Mouse (Mus musculus): ENCODE data around the gene Ints14. TPM values are rescaled to one million over a fixed set of nuclear protein-coding genes. Genes with fewer than 3 reads are reported as not detected.
"Not testable (repeated sequence)": the region's sequence is repeated elsewhere in the genome, so short reads cannot be mapped to it uniquely, and the experiment has no call there.

Ints14 gene
- polyA plus RNA-seq, 1 experiment from 2014 or later, result 49.2 TPM

DNA sequence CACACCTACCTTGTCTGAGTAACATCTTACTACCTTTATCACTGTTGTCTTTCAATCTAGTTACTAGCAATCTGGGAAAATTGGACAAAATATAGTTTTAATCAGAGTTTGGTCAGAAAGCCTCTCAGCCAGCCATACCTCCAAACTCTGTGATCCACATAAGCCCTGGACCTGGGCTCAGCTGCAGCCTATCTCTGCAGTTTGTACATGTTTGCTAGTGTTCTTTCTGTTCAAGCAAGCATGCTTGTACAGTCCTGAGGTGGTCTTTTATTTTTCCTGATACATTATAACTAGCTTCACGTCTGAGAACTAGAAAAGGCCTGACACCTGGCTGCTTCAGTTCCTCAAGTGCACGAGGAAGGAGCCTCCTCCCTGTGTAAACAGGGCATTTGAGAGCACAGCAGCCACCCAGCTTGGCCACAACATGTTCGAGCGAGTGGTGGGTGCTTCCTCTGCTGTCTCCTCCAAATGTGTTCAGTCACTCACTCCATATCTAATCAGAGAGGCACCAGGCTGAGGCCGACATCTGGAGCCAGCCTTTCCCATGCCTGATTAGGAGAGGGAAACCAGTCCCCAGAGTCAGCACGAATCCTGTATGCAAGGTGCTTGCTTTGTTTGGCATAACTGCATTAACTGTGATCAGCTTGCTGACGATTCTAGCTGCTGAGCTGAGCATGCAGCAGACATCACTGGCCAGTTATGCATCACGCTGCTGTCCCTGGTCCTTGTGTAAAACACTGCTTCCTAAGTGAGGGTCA, 24.5 kb downstream of the Ints14 start:
- 57% methylated on average over 8 of the region's 8 CpGs for WGBS
- Histone ChIP-seq H3K27ac (ENCODE audit: low read length) (no peak overlapping the region), H3K4me3 (ENCODE audit: low read length) (no peak overlapping the region), H3K9me3 (ENCODE audit: control insufficient read depth, low read length) (no peaks in the 10 kb centered on the region), H3K27me3 (replicated peaks; ENCODE audit: control insufficient read depth, insufficient read depth, low read length) (no peaks in the 10 kb centered on the region), H3K4me1 (ENCODE audit: control insufficient read depth, insufficient read depth, low read length) (no peaks in the 10 kb centered on the region), H3K36me3 (ENCODE audit: control insufficient read depth, insufficient read depth, low read length) (peaks cover 16% of the 10 kb centered on the region), H3K4me2 (ENCODE audit: low read depth, low read length) (no peak overlapping the region), H3K9ac (ENCODE audit: low read depth, low read length) (no peak overlapping the region)
- no peak for ATAC-seq

DNA sequence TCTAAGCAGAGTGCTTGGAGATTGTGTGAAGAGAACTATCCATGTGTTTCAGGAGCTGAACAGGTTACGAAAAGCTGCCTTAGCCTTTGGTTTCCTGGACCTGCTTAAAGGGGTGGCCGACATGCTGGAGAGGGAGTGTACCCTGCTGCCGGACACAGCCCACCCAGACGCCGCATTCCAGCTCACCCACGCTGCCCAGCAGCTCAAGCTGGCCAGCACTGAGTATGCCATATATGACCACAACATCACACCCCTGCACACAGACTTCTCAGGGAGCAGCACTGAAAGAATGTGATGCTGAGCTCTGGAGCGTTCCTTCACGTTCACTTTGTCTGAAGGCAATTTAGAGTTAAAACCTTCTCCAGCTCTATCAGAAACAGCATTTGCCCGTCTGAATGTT, 25.1 kb downstream of the Ints14 start:
- H3K27ac ChIP-seq (ENCODE audit: low read length), result no peak overlapping the region
- no peak overlapping the region for H3K4me2 ChIP-seq (ENCODE audit: low read depth, low read length)
- peaks cover 15% of the 10 kb centered on the region for H3K36me3 ChIP-seq (ENCODE audit: control insufficient read depth, insufficient read depth, low read length)
- no peak overlapping the region for H3K9ac ChIP-seq (ENCODE audit: low read depth, low read length)
- no peak for ATAC-seq
- H3K4me1 ChIP-seq (ENCODE audit: control insufficient read depth, insufficient read depth, low read length), result no peaks in the 10 kb centered on the region
- H3K4me3 ChIP-seq (ENCODE audit: low read length), result no peak overlapping the region
- WGBS, result 83% methylated on average over 9 of the region's 9 CpGs
- H3K9me3 ChIP-seq (ENCODE audit: control insufficient read depth, low read length), result no peaks in the 10 kb centered on the region
- no peaks in the 10 kb centered on the region for H3K27me3 ChIP-seq (replicated peaks; ENCODE audit: control insufficient read depth, insufficient read depth, low read length)

DNA sequence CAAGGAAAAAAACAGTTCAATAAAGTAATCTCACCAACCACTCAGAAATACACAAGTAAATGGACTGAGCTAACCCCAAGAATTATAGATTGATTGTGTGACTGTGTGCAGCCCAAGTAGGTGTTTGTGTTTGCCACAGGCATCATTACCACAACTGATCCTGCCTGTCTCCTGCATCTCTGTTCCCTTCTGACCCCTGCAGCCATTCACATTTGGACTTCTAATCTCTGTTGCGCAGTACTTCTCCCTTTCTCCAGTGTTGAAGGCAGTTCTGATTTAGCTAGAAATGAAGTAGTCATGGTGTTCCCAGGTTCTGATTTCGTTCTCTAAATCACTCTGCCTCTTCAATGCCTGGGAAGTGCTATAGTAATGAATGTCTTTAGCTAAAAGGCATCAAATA, 26.9 kb downstream of the Ints14 start:
- peaks cover 13% of the 10 kb centered on the region for H3K36me3 ChIP-seq (ENCODE audit: control insufficient read depth, insufficient read depth, low read length)
- H3K27ac ChIP-seq (ENCODE audit: low read length), result no peak overlapping the region
- ATAC-seq, result no peak
- no peaks in the 10 kb centered on the region for H3K4me1 ChIP-seq (ENCODE audit: control insufficient read depth, insufficient read depth, low read length)
- H3K9ac ChIP-seq (ENCODE audit: low read depth, low read length), result no peak overlapping the region
- WGBS, result 91% methylated on average over 2 of the region's 2 CpGs
- no peaks in the 10 kb centered on the region for H3K9me3 ChIP-seq (ENCODE audit: control insufficient read depth, low read length)
- H3K27me3 ChIP-seq (replicated peaks; ENCODE audit: control insufficient read depth, insufficient read depth, low read length), result no peaks in the 10 kb centered on the region
- H3K4me2 ChIP-seq (ENCODE audit: low read depth, low read length), result no peak overlapping the region
- no peak overlapping the region for H3K4me3 ChIP-seq (ENCODE audit: low read length)

- H3K27ac ChIP-seq (ENCODE audit: low read length), result no peak overlapping the region
- no peak overlapping the region for H3K4me3 ChIP-seq (ENCODE audit: low read length)
- H3K36me3 ChIP-seq (ENCODE audit: control insufficient read depth, insufficient read depth, low read length), result peaks cover 13% of the 10 kb centered on the region
- H3K9me3 ChIP-seq (ENCODE audit: control insufficient read depth, low read length), result no peaks in the 10 kb centered on the region
- 64% methylated on average over 6 of the region's 6 CpGs for WGBS
- ATAC-seq, result peak; percentile 84
- H3K4me1 ChIP-seq (ENCODE audit: control insufficient read depth, insufficient read depth, low read length), result no peaks in the 10 kb centered on the region
- H3K9ac ChIP-seq (ENCODE audit: low read depth, low read length), result no peak overlapping the region
- no peak overlapping the region for H3K4me2 ChIP-seq (ENCODE audit: low read depth, low read length)
- H3K27me3 ChIP-seq (replicated peaks; ENCODE audit: control insufficient read depth, insufficient read depth, low read length), result no peaks in the 10 kb centered on the region
Observed at GRCm38 (mm10) chr9:64988443-64988842, 27.7 kb downstream of the Ints14 start.

DNA sequence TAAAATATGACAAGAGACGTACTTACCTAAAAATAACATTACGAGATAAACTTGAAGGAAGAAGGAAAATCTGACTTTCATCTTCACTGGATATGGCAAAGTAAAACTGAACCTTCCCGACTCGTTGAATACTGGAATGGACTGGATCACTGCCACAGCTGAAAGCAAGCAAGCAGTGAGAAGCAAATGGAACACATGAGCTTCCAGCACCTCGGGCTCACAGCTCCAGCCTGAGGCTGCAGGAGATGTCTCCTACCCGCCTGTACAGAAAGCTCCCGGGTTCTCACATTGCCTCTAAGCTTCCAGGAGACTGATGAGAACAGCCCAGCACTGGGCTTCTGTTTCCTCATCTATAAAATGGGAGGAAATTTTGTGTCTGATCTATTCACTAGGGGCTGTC, 29.6 kb downstream of the Ints14 start:
- Histone ChIP-seq H3K9me3 (ENCODE audit: control insufficient read depth, low read length) (no peaks in the 10 kb centered on the region), H3K9ac (ENCODE audit: low read depth, low read length) (no peak overlapping the region), H3K4me1 (ENCODE audit: control insufficient read depth, insufficient read depth, low read length) (no peaks in the 10 kb centered on the region), H3K36me3 (ENCODE audit: control insufficient read depth, insufficient read depth, low read length) (peaks cover 9% of the 10 kb centered on the region), H3K27me3 (replicated peaks; ENCODE audit: control insufficient read depth, insufficient read depth, low read length) (no peaks in the 10 kb centered on the region), H3K4me2 (ENCODE audit: low read depth, low read length) (no peak overlapping the region), H3K27ac (ENCODE audit: low read length) (no peak overlapping the region), H3K4me3 (ENCODE audit: low read length) (no peak overlapping the region)
- ATAC-seq, result no peak
- WGBS, result 87% methylated on average over 7 of the region's 7 CpGs

DNA sequence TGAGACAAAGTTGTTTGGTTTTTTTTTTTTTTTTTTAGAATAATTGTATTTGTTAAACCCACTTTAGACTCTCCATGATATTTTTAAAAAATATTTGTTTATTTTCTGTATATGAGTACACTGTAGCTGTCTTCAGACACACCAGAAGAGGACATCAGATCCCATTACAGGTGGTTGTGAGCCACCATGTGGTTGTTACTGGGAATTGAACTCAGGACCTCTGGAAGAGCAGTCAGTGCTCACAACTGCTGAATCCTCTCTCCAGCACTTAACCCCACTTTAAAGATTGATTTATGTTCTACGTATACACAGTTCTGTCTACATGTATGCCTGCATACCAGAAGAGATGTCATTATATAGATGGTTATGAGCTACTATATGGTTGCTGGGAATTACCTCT, 34.8 kb downstream of the Ints14 start:
- H3K27me3 ChIP-seq (replicated peaks; ENCODE audit: control insufficient read depth, insufficient read depth, low read length); H3K9me3 ChIP-seq (ENCODE audit: control insufficient read depth, low read length); H3K9ac ChIP-seq (ENCODE audit: low read depth, low read length); H3K27ac ChIP-seq (ENCODE audit: low read length); H3K4me1 ChIP-seq (ENCODE audit: control insufficient read depth, insufficient read depth, low read length); H3K36me3 ChIP-seq (ENCODE audit: control insufficient read depth, insufficient read depth, low read length); ATAC-seq; H3K4me2 ChIP-seq (ENCODE audit: low read depth, low read length); H3K4me3 ChIP-seq (ENCODE audit: low read length): not testable (repeated sequence)
- WGBS, result 85% methylated on average over 1 of the region's 1 CpGs

DNA sequence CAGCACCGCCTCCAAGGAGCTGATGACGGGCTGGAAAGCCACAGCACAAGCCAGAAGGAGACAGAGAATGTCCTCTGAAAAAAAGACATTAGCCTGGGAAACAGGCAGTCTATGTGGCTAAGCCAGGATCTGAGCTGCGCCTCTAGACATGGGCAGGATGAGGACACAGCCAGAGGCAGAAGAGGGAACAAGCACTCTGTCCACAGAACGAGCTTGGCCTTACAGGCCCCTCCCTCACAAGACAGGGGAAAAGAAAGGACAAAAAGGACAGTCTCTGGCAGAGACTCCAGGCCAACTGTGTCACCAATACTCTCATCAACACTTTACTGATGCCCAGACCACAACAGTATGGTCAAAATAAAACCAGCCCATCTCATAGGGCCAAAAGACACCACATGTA, 40.8 kb downstream of the Ints14 start:
- H3K9ac ChIP-seq (ENCODE audit: low read depth, low read length), result no peak overlapping the region
- H3K4me3 ChIP-seq (ENCODE audit: low read length), result no peak overlapping the region
- no peak overlapping the region for H3K27ac ChIP-seq (ENCODE audit: low read length)
- WGBS, result 74% methylated on average over 4 of the region's 4 CpGs
- H3K4me2 ChIP-seq (ENCODE audit: low read depth, low read length), result no peak overlapping the region
- H3K27me3 ChIP-seq (replicated peaks; ENCODE audit: control insufficient read depth, insufficient read depth, low read length), result no peaks in the 10 kb centered on the region
- peaks cover 11% of the 10 kb centered on the region; the same call in 1 of the 2 replicates for H3K36me3 ChIP-seq (ENCODE audit: control insufficient read depth, insufficient read depth, low read length)
- no peaks in the 10 kb centered on the region for H3K9me3 ChIP-seq (ENCODE audit: control insufficient read depth, low read length)
- H3K4me1 ChIP-seq (ENCODE audit: control insufficient read depth, insufficient read depth, low read length), result no peaks in the 10 kb centered on the region
- ATAC-seq, result no peak

GRCm38 (mm10) chr9:65005737-65006136, 45.0 kb downstream of the Ints14 start:
- no peak overlapping the region for H3K4me2 ChIP-seq (ENCODE audit: low read depth, low read length)
- no peak overlapping the region for H3K27ac ChIP-seq (ENCODE audit: low read length)
- no peak overlapping the region for H3K4me3 ChIP-seq (ENCODE audit: low read length)
- WGBS, result 94% methylated on average over 8 of the region's 8 CpGs
- H3K4me1 ChIP-seq (ENCODE audit: control insufficient read depth, insufficient read depth, low read length), result no peaks in the 10 kb centered on the region
- ATAC-seq, result no peak
- no peak overlapping the region for H3K9ac ChIP-seq (ENCODE audit: low read depth, low read length)
- H3K9me3 ChIP-seq (ENCODE audit: control insufficient read depth, low read length), result no peaks in the 10 kb centered on the region
- H3K36me3 ChIP-seq (ENCODE audit: control insufficient read depth, insufficient read depth, low read length), result peaks cover 11% of the 10 kb centered on the region; the same call in 1 of the 2 replicates
- H3K27me3 ChIP-seq (replicated peaks; ENCODE audit: control insufficient read depth, insufficient read depth, low read length), result no peaks in the 10 kb centered on the region

- no peak overlapping the region for H3K4me3 ChIP-seq (ENCODE audit: low read length)
- H3K27ac ChIP-seq (ENCODE audit: low read length), result no peak overlapping the region
- H3K9me3 ChIP-seq (ENCODE audit: control insufficient read depth, low read length), result no peaks in the 10 kb centered on the region
- H3K4me2 ChIP-seq (ENCODE audit: low read depth, low read length), result no peak overlapping the region
- no peak overlapping the region for H3K9ac ChIP-seq (ENCODE audit: low read depth, low read length)
- no peaks in the 10 kb centered on the region; the same call in 1 of the 2 replicates for H3K4me1 ChIP-seq (ENCODE audit: control insufficient read depth, insufficient read depth, low read length)
- H3K36me3 ChIP-seq (ENCODE audit: control insufficient read depth, insufficient read depth, low read length), result no peaks in the 10 kb centered on the region
- no peaks in the 10 kb centered on the region for H3K27me3 ChIP-seq (replicated peaks; ENCODE audit: control insufficient read depth, insufficient read depth, low read length)
- ATAC-seq, result no peak
- WGBS, result 77% methylated on average over 8 of the region's 8 CpGs
Observed at GRCm38 (mm10) chr9:65010632-65011031, 49.9 kb downstream of the Ints14 start.

DNA sequence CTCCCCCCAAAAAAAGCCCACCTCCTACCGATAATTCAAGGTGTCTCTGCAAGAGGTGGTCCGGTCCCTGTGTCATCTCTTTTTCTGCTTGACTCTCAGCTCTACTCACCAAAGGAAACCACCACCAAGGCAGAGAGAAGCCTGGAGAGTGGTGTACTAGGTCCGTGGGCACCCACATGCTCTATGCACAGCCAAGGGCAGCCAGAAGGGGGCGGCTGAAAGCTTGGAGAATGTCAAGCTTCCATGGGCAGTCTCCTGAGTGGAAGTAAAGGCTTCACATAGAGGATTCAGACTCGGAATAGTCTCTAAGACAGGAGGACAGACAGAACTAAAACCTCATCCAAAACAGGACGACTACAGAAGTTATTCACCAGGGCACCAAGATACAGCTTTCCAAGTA, 50.6 kb downstream of the Ints14 start:
- WGBS, result 48% methylated on average over 6 of the region's 6 CpGs
- H3K9me3 ChIP-seq (ENCODE audit: control insufficient read depth, low read length), result no peaks in the 10 kb centered on the region

More for the DNA sequence above, 50.6 kb downstream of the Ints14 start:
- H3K4me1 ChIP-seq (ENCODE audit: control insufficient read depth, insufficient read depth, low read length), result peaks cover 3% of the 10 kb centered on the region; the same call in 1 of the 2 replicates
- H3K4me2 ChIP-seq (ENCODE audit: low read depth, low read length), result no peak overlapping the region
- H3K27ac ChIP-seq (ENCODE audit: low read length), result no peak overlapping the region
- H3K4me3 ChIP-seq (ENCODE audit: low read length), result no peak overlapping the region
- no peak for ATAC-seq
- no peak overlapping the region for H3K9ac ChIP-seq (ENCODE audit: low read depth, low read length)
- H3K36me3 ChIP-seq (ENCODE audit: control insufficient read depth, insufficient read depth, low read length), result no peaks in the 10 kb centered on the region
- H3K27me3 ChIP-seq (replicated peaks; ENCODE audit: control insufficient read depth, insufficient read depth, low read length), result no peaks in the 10 kb centered on the region
